Mouse (Mus musculus) A20 (cell line): ENCODE data around the gene Trabd2b.

ENCODE experiments used
- DNase-seq: peaks from one replicate; pipeline ENCODE4 v3.0.0-alpha.2; 2011; ENCODE audit warnings: low read depth, low spot score

Gene Trabd2b

DNA sequence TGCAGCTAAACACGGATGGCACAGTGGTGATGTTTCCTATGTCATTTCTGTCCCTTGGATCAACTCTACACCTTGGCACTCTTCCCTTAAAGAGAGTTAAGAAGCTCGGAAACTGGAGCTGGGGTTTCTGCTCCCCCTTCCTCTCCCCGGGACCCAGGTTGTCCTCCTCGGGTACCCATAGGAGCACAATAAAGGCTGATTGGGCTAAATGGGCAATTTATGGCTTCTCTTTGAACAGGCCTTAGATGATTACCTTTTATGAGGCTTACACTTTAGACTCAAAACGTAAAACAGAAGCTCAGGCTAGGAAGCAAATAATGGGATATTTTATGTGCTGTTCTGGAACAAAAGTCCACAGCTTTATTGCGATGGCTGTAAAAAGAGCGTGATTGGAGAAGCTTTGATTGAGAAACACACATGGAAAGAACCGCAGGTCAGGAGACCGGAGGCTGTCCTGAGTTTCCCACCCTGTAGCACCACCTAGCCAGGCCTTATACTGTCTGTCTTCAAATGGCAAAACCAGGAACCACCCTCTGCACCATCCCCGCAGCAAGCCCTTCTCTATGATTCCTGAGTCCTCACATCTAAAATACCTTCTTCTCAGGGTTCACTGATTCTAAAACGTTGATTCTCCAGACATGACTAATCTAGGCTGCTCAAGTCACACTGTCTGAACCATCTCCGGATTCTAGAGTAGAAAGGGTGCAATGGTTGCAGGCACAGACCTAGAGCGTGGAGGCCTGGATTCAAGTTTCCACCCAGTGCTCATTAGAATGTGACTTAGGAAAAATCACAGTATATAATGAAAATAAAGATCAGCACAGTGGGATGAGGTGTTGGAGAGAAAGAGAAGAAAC, 240.5 kb downstream of the Trabd2b start:
- DNase-seq: no peak

DNA sequence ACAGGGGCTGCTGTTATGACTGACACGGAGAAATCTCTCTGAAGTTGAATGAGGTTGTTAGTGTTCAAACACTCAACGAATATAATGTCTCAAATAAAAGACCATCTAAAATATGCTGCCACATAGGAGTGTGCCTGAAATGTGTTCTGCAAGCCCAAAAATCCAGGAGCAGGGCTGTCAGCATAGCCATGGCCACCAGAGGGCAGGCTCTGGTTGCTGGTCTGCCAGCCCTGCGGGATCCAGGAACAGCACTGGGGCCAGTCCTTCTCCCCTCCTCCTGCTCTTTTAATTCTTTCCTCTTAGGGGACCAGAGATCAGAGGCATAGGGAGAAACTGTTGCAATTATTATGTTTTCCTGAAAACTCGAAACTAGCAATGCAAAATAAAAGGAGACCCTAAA, 241.2 kb downstream of the Trabd2b start:
- DNase-seq: peak; percentile 44

DNA sequence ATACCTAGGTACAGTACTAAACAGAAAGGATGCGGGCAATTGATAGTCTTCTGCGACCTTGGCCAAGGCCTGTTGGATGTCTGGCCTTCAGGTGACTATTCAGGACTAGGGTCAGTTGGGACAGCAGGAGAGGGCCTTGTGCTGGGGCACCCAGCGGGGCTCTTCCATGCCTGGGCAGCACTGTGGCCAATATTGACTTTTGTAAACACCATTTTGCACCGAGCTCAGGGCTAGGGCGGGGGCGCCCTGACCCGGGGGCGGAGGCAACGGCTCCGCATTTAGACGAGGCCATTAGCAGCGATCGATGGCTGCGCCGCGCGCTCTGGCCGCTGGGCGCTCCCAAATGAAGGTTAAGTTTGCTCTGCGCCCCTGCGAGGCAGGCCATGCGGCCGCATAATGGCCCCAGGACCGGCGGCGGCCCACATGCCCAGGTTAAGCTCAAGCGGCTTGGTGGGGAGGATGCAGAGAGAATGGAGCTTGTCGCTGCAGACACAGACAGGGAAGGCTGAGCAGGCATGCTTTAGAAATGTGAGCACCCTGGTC, 242.1 kb downstream of the Trabd2b start:
- no peak for DNase-seq

DNA sequence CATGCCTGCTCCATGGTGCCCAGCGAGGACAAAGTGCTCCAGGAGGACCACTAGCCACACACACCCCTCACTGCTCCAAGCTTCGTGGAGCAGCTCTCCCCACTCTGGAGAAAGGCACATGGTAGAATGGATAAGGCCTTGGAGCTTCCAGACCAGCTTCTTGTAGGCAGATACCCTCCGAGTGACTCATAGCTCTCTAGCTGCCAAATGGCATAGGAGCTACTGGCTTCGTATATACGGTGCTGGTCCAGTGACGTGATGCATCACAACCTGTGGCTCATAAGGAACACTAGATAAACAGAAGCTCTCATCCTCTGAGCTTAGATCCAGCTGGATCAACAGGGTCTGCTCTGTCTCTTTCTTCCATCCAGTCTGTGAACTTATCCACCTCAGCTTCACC, 244.0 kb downstream of the Trabd2b start:
- no peak for DNase-seq

DNA sequence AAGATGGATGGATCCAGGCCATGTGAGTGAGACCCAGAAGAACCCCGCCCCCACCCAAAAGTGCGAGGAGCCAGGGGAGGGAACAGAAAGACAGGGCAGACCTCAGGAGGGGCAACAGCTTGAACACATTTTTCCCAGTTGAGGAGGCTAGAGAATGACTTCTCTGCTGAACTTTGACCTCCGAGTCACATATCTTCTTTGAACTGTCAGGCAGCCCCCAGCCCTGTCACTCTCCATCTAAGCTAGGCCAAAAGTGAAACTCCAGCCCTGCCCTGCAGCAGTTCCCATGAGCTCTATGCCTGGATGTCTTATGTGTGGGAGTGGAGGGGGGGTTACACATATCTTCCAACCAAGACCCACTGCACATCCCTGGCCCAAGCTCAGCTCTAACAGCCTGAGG, 244.5 kb downstream of the Trabd2b start:
- DNase-seq: no peak

DNA sequence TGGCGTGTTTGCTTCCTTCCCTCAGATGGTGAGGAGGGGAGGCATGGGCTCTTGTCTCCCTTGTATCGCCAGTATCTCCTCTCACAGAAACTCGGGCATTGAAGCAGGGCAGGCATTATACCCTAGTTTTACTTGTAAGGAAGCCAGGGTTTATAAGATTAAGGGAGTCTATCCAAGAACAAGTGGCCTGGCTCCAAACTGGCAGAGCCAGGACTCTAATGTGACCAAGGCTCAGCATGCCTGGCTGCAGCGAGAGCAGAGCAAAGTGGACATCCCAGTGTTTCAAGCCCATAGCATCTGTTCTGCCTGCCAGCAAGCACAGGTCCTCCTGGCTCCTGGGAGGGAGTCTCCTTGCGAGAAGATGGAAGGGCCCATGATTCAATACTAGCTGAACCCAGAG, 245.1 kb downstream of the Trabd2b start:
- DNase-seq: no peak

DNA sequence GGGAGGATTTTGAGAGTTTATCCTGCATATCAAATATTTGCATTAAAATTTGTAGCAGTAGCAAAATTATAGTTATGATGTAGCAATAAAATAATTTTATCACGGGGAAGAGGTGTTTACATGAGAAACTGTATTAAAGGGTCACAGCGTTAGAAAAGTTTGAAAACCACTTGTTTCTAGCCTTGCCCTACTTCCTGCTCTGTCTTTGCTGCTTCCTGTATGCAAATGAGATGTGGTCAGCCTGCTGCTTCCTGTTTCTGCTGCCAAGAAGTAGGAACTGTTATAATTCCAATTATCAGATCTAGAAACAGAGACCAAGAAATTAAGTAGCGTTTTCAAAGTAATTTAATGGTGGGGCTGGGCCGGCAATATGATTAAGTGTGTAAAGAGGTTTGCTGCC, 245.9 kb downstream of the Trabd2b start:
- DNase-seq: peak; percentile 68

DNA sequence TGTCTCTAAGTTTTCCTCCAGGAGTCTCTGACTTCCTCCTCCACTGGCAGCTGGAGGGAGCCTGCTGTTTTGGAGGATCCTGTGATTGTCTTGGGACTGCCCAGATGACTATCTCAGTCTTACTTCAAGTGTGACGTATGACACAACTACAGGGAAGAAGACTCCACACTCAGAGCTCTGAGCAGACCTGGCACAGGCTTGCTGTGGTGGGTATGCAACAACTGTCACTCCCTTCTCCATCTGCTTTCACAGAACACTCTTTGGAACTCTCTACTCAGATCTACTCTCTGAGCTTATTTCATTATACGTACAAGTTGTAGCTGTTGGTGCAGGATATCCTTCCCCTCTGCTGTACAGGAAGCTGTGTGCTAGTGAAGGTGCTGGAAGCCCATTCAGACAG, 251.4 kb downstream of the Trabd2b start:
- no peak for DNase-seq

DNA sequence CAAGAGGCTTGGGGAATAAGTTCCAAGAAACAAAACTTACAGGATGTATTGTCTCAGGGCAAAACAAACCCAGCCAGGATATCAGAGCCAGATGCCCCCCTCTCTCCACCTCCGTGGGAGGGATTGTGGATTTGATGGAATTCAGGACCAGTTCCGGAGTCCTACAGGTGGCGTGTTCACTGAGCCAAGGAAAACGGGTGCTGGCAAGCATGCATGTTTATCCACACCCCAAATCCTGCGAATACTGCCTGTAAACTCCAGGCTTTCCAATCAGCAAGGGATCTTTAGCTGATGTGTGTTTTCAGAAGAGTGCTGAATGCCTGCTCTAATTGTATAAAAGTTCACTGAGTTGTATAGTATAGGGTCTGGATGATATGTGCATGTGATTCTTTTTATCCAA, 253.4 kb downstream of the Trabd2b start:
- no peak for DNase-seq

DNA sequence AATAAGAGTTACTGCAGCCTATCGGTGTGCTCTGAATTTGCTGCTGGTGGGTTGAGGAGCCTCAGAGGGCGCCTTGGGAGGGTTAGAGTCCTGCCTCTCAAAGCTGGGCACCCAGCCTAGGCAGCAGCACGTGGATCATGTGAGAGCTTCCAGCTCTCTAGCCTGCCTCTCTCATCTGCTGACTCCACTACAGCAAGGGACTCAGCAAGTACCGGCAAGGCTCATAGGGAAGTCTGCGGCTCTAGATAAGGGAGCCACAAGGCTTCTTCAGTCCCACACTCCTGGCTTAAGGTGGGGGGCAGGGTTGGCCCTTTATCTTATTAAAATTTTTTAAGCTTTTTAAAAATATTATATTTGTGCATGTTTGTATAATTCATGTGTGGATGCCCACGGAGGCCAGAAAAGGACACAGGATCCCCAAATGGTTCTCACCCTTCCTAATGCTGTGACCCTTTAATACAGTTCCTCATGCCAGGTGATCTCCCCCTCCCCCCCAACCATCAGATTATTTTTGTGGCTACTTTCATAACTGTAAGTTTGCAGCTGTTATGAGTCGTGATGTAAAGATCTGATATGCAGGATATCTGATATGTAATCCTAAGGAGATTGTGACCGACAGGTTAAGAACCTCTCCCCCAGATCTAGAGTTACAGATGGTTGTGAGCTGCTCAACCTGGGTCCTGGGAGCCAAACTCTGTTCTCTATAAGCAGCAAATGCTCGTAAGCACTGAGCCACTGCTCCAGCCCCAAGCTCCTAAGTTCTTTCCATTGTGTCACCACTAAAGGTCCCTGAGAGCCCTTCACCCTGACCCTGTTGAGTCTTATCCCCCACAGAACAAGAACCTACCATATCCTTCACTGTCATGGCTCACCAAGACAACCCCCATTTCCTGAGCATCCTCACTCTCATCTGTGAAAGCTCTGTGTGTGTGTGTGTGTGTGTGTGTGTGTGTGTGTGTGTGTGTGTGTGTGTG, 257.8 kb downstream of the Trabd2b start:
- no peak for DNase-seq
